Mouse (Mus musculus) G1E-ER4 (cell line): ENCODE results near the gene Chd3. TPM values are rescaled to one million over a fixed set of nuclear protein-coding genes. Genes with fewer than 3 reads are reported as not detected.

Experiments
- GATA1 ChIP-seq: IDR thresholded peaks from one replicate; pipeline ENCODE4 v1.8.0; 2012; ENCODE audit warnings: low read length, inconsistent platforms
- polyA plus RNA-seq: library from polyadenylated mRNA; stranded (reverse); fragments of >175 nt; gene quantifications from 2 replicates; pipeline ENCODE4 v1.2.3, GENCODE M21; 2012

Chd3 gene
- polyA plus RNA-seq, 1 experiment, result 331 TPM

DNA sequence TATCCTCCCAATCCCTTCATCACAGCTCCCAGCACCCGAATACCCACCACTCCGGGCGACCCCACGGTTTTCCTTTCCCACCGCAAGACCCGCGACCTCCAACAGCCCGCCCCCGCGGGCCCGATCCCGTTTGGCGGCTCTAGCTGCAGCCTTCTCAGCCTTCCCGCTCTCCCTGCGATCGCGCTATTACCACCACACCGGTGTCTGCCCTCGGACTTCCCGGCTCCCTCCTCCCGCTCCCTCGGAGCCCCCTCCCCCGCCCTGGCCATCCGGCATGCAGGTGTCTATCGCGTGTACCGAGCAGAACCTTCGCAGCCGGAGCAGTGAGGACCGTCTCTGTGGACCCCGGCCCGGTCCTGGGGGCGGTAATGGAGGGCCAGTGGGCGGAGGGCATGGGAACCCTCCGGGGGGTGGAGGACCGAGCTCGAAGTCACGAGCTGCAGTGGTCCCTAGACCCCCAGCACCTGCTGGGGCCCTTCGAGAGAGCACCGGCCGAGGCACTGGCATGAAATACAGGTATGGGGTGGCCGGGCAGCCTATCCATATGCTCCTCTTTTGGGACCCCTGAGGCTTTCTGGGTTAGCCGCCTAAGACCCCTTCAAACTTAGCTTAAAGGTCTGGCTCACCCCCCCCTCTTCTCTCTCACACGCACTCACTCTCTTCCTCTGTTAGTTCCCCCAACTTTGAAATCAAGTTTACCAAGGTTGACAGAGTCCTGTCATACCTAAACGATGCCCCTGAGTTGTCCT, 42.6 kb downstream of the Chd3 start:
- TF ChIP-seq GATA1, result no peak

DNA sequence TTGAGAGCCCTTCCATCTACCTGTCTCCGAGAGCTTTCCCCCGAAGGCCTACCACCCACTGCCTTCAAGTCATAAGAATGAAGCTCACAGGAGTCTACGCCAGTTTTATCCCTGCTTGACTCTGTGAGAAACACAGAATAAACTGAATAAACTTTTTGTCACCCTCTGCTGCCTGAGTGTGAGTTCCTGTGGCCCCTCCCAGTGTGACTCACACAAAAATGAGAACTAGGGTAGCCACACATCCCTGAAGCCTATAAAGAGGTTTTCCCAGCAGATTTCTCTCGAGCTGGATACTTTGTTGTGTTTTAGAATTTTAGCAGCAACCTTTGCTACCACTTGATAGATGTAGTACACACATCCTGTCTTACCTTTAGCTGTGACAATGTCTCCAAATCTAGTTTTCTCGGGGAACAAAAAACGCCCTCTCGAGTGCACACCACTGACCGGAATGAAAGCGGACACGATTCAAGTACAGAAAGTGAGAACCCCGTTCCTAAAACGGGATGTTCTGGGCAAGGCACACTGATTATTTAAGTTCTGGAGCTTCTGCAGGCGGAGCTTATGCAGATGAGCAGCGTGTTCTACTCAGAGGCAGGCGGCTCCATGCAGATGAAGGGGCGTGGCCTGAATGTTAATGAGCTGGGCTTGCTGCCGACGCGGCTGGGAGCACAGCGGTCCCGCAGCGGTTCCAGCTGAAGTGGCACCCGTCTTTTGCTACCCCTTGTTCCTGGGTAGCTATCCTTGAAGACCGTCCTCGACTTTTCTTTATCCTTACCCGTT, 43.4 kb downstream of the Chd3 start, which contains the start of gene Kcnab3:
Gene Kcnab3, plus strand, starts transcription at position 631 of the 780 bp plus-strand sequence.
- no peak for TF ChIP-seq GATA1

DNA sequence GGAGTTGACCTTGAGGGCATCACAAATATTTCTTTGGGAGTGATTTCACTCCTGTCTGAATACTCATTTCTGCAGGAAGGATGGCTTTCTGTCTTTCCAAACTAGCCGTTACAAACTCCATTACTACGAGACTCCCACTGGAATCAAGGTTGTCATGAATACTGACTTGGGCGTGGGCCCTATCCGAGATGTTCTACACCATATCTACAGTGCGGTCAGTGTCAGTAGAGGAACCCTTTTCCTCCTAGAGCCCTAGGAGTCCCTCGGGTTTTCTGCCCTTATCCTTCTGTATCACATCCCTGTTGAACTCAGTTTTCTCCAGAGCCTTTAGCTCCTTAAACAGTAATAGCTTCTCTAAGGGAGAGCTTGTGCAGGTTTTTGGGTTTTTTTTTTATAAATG, 44.5 kb downstream of the Chd3 start:
- TF ChIP-seq GATA1, result no peak

DNA sequence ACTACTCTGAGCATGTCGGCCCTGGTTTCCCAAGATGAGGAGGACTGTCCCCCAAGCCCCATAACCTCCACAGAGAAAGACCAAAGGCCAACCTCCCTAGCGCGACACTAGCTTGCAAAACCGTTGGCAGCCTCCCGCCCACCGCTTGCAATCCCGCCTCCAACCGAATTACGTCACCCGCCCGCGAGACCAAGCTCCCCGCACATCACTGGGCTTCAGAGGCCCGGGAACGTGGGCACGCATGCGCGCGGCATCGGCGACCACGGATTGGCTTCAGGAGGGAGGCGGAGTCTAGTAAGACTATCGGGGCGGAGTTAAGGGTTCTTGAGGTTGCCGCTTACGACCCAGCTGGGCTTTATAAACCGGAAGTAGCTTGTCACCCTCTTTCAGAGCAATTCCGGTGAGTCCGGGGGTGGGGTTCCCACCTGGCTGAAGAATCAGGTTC, 45.5 kb downstream of the Chd3 start, which contains the start of the genes Cntrob and Trappc1:
Gene Cntrob, minus strand, starts transcription at position 109 of the 445 bp plus-strand sequence.
Gene Trappc1, plus strand, starts transcription at position 314 of the 445 bp plus-strand sequence.
- TF ChIP-seq GATA1, result no peak

DNA sequence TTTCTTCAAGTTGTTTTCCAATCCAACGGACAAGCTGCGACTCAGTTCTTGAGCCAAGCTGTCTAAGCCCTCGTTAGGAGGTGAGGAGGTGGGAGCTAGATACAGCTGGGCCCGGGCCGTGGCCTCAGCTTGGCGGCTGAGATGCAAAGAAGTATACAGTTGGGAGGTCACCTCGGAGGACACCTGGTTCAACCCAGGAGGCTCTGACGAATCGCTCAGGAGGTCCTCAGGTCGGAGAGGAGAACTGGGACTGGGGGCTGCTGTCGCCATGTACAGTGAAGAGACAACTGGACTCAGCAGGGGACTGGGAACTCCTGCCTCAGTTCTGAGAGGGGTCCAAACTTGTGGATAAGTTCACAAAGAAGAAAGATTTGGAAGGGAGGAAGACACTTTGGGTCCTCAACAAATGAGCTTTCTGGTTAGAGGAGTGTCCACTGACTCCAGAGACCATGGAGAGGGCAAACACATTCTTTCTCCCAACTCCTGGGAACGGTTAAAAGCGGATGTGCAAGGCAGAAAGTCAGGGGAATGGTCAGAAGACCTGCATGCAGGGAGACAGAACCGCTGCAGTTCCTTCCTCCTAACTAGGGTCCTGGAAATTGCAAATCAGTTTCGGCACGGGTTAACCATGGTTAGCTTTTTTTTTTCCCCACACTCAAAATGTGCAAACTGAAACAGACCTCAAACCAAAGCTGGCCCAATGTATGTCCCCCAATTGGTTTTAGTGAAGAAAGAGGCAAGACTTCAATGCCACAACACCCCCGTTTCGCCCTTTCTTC, 46.3 kb downstream of the Chd3 start:
- TF ChIP-seq GATA1, result no peak

DNA sequence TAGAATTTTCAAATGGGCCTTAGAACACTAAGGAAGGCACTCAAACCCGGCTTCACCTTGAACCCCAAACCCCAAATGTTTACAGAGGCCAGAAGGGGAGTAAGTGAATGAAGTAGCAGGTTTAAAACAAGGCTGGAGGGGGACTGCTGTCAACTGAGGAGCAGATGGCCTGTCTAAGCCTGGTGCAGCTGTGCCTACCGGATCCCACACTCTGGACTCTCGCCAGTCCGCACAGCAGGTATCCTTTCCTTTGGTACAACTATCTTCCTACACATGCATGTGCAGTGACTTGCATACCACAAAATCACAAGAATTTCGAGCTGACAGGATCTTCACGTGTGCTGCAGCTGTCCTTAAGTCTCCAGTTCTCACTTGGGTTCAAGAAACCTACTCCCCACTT, 47.2 kb downstream of the Chd3 start:
- no peak for TF ChIP-seq GATA1

DNA sequence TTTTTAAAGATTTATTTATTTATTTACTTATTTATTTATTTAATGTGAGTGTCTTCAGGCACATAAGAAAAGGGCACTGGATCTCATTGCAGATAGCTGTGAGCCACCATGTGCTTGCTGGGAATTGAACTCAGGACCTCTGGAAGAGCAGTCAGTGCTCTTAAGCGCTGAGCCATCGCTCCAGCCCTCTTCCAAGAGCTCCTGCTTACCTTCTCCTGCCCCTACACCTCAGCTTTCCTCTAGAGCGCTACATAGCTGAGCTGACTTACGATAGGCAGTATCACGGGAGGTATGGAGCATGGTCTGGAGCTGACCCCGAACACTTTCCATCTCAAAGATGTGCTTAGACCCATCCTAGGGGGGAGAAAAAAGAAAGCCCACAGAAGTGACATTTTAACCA, 47.6 kb downstream of the Chd3 start:
- TF ChIP-seq GATA1, result no peak

DNA sequence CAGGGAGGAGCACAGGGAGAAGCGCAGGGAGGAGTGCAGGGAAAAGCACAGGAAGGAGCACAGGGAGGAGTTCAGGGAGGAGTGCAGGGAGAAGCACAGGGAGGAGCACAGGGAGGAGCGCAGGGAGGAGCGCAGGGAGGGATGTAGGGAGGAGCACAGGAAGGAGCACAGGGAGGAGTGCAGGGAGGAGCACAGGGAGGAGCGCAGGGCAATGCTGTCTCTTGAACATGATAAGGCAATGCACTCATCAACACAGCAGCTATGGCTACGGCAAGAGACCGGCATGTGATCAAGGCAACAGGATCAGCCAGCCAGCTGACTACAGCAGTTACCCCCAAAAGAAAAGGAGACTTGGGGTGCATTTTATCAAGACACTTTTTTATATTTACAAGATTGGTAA, 52.8 kb downstream of the Chd3 start:
- TF ChIP-seq GATA1, result no peak

DNA sequence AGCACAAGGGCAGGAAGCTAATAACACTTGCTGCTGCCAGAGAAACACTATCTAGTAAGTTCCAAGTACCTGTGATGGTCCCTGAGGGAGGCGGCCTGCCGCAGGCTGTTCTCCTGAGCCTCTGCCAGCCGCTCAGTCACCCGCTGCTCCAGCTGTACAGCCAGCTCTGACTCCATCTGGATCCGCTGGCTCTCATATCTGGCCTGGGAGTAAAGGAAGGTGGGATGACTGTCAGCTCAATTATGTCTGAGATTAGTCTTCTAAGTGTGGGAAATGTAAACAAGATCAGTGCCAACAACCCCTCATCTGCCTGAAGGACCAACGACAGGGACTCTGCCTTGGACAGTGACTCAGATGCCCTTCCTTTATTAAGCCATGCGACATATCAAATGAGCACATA, 57.9 kb downstream of the Chd3 start:
- TF ChIP-seq GATA1, result no peak

DNA sequence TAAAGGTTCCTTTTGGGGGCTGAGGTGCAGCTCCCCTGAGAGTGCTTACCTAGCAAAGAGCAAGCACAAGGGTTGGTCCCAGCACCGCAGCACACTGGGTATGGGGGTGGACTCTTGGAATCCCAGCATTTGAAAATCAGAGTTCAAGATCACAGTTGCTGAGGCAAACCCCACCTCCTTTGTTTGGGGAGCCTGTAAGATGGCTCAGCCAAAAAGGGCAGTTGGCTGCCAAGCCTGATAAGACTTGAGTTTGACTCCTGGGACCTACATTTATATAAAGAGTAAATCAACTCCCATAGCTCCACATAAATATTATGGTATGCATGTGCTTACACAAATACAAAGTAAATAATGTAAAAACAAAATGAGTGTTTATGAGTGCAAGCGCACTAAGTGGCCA, 63.2 kb downstream of the Chd3 start:
- TF ChIP-seq GATA1, result no peak

DNA sequence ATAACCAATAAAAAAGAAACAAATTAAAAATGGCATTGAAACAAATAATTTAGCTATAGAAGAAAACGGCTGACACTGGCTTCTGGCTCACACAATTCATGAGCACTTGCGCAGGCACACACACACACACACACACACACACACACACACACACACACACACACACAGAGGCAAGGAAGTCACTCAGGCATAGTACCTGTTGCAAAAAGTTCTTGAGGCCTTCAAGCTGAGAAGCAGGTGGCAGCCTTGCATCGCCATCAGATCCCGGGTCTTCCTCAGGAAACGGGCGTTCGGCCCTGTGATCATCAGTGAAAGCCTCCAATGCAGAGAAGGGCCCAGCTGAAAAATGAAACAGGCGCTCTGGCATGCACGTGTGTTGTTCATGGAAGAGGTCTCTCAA, 63.9 kb downstream of the Chd3 start:
- TF ChIP-seq GATA1, result no peak

DNA sequence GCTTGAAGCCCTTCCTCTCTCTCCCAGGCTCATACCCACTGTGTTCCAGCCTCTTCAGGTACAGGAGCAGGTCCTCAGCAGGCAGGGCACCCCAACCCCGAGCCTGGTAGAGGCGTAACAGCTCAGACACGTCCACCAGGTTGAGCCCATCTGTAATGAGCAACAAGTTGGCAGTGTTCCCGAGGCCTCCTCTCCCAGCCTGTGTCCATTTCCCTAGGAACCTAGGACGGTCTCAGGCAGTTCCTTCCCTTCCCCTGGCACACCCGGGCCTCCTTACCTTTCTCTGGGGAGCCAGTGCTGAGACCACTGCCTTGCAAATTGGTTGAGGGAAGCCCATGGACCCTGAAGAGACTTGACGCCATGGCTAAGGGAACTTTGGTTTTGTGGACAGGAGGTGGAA, 66.4 kb downstream of the Chd3 start:
- TF ChIP-seq GATA1, result no peak

DNA sequence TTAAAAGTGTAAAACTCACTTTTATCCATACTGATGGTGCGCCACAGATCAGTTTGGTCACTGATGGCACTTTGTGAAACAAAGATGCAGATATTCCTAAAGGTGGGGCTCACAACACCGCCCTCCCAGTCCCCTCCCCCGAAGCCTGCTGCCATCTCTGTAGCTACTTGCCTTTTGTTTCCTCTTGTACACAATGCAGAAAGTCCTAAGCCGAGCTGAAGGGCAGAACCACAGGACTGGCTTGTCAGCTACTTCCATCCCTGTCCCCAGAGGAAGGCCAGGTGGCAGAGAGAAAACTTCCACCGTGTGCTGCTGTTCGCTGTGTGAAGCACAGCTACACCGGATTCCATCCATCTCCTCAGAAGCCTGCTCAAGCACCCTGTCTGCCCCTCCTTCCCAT, 71.0 kb downstream of the Chd3 start:
- no peak for TF ChIP-seq GATA1

DNA sequence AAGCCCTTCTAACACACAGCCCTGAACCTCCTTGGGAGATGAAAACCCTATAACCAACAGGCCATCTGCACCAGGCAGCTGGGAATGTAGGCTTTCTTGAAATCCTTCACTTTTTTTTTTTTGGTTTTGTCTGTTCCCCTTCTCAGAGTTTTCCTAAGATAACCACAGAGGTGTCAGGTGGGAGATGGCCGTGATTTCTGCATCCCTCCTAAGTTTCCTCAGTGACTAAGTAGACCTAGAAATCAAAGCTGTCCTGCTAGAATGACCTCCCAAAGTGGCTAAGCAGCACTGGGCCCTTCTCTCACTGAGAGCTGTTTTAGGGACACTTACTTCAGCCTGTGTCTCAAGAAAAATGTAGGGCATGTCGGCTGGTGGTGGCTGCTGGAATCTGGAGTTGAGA, 71.4 kb downstream of the Chd3 start:
- no peak for TF ChIP-seq GATA1

DNA sequence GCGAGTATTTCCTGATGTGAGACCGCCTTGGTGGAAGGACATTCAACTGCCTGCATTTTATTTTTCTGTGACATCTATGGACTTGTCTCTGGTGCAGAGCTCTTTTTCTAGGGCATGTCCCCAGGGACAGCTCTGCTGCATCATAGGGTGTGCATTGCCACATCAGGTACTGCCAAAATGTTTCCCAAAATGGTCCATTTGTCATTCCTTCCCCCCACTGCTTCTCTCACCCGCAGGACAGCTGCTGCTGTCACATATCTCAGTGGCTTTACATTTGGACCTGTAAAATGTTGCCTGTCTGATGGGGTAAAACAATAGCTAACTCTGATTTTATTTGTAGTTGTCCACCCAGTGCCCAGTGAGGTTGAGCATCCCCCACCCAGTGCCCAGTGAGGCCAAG, 73.9 kb downstream of the Chd3 start:
- no peak for TF ChIP-seq GATA1

Other genes with a start within 250 kb of the Chd3 start
- 0.80 and 1.4 TPM in 2 replicates for gene Hes7, start 249.0 kb downstream of the Chd3 start, polyA plus RNA-seq
- gene 9130213A22Rik, start 246.8 kb downstream of the Chd3 start, polyA plus RNA-seq, result 0.09 and 0.10 TPM in 2 replicates
- gene Aloxe3, start 243.5 kb downstream of the Chd3 start, polyA plus RNA-seq, result not detected in 2 replicates
- not detected in 2 replicates for gene Alox12b, start 212.4 kb downstream of the Chd3 start, polyA plus RNA-seq
- not detected in 2 replicates for gene Alox8, start 171.6 kb downstream of the Chd3 start, polyA plus RNA-seq
- gene Gucy2e, start 132.4 kb downstream of the Chd3 start, polyA plus RNA-seq, result not detected in 2 replicates
- gene Cntrob, start 45.6 kb downstream of the Chd3 start, polyA plus RNA-seq, result 39.6 and 50.3 TPM in 2 replicates
- gene Trappc1, start 45.4 kb downstream of the Chd3 start, polyA plus RNA-seq, result 4.2 and 6.8 TPM in 2 replicates
- gene Kcnab3, start 43.1 kb downstream of the Chd3 start, polyA plus RNA-seq, result 2.1 and 2.7 TPM in 2 replicates
- gene Rnf227, start 28.9 kb downstream of the Chd3 start, polyA plus RNA-seq, result not detected in 2 replicates
- gene Naa38, start 26.1 kb upstream of the Chd3 start, polyA plus RNA-seq, result 126 and 142 TPM in 2 replicates
- gene Cyb5d1, start 26.2 kb upstream of the Chd3 start, polyA plus RNA-seq, result 7.4 and 7.5 TPM in 2 replicates
- gene Tmem88, start 28.8 kb upstream of the Chd3 start, polyA plus RNA-seq, result 2.3 and 3.6 TPM in 2 replicates
- gene Kdm6b, start 44.3 kb upstream of the Chd3 start, polyA plus RNA-seq, result 59.3 and 72.1 TPM in 2 replicates
- gene Dnah2, start 179.7 kb upstream of the Chd3 start, polyA plus RNA-seq, result 0.01 and 0.02 TPM in 2 replicates
- 0.66 and 0.68 TPM in 2 replicates for gene Efnb3, start 190.8 kb upstream of the Chd3 start, polyA plus RNA-seq
- 11.0 and 23.0 TPM in 2 replicates for gene Wrap53, start 210.8 kb upstream of the Chd3 start, polyA plus RNA-seq
- gene Trp53, start 211.0 kb upstream of the Chd3 start, polyA plus RNA-seq, result 209 and 211 TPM in 2 replicates
- 69.6 and 87.4 TPM in 2 replicates for gene Atp1b2, start 236.5 kb upstream of the Chd3 start, polyA plus RNA-seq
- not detected in 2 replicates for gene Shbg, start 248.5 kb upstream of the Chd3 start, polyA plus RNA-seq